Mouse (Mus musculus): ENCODE measurements at regions not wholly inside any gene's neighbourhood (a gene's known extent, or its start where the extent isn't known, plus 50 kb on each side); places are given as distances from the start of the nearest gene placed in this dataset.

DNA sequence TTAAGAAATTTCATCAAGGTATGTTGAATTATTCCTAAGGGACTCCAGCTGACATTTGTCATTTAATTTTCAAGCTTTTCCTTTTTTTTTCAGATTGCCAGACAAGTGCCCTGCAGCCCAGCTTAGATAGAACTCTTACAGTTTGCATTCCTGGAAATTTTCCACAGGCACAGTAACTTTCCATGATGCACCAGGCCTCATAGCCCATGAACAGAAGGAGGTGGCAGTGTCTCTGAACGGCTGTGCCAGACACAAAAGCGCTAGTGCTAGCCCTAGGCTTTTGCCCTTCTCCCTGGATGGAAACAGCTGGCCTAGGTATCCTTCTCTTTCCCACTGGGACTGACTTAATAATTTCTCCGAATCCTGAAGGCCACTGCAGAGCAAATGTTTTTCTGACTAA, 92.4 kb upstream of the Atp1b1 start:
- TF ChIP-seq POLR2A (IDR thresholded peaks at IDR 0.05; ENCODE audit: low read depth, low read length) (no peak), CTCF (IDR thresholded peaks at IDR 0.05; ENCODE audit: extremely low read depth, insufficient read depth, insufficient read length, insufficient replicate concordance) (no peak)
- no peak overlapping the region for H3K27ac ChIP-seq (ENCODE audit: insufficient read depth, low read length)
- 90% methylated on average over 3 of the region's 3 CpGs for WGBS

DNA sequence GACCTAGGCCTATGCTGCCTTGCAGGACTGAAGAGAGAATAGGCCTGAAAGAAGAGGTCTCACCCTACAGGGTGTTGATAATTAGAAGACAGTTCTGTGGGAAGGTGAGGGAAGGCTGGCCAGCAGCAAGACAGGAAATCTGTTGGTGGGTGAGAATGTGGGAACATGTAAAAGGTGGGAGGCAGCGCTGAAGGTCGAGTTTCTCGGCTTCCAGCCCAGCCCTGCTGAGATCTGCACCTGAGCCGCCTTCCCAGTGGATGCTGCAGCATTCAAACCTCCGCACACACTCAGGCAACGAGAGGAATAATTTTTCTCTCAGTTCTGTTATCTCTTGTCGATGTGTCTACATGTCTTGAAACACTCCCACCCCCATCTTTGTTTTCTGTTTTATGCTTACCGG, 89.9 kb upstream of the Atp1b1 start:
- no peak overlapping the region for H3K27ac ChIP-seq (ENCODE audit: insufficient read depth, low read length)
- 87% methylated on average over 8 of the region's 8 CpGs for WGBS
- TF ChIP-seq POLR2A (IDR thresholded peaks at IDR 0.05; ENCODE audit: low read depth, low read length) (no peak), CTCF (IDR thresholded peaks at IDR 0.05; ENCODE audit: extremely low read depth, insufficient read depth, insufficient read length, insufficient replicate concordance) (no peak)

More for the DNA sequence above, 92.4 kb upstream of the Atp1b1 start:
- Histone ChIP-seq H3K4me3 (ENCODE audit: extremely low read depth, insufficient read depth, insufficient read length) (no peak overlapping the region), H3K36me3 (ENCODE audit: control insufficient read depth, insufficient read depth, low read length) (no peaks in the 10 kb centered on the region), H3K27me3 (ENCODE audit: control insufficient read depth, insufficient read depth, low read length) (no peaks in the 10 kb centered on the region), H3K4me1 (ENCODE audit: control insufficient read depth, insufficient read depth, insufficient read length) (no peaks in the 10 kb centered on the region)
- no peak for DNase-seq (ENCODE audit: low read depth in 1 of 2, low spot score in 2 of 2)

DNA sequence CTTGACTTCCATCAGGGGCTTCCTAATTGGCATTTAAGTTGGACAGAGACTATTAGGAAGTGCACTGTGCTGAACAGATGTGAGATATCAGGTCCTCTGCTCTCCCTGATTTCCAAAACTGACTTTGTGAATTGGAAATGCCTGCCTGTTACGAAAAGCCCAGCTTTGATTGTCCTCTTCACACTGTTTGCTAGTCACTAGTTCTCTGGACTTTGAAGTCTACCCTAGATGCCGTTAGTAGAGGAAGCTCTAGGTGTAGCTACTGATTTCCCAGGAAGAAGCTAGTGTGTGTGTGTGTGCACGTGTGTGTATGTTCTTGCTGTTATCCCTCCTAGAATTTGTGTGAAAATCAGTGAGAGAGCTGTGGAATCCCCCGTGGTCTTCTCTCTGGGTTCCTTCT, 87.7 kb upstream of the Atp1b1 start:
- no peak overlapping the region for H3K4me3 ChIP-seq (ENCODE audit: extremely low read depth, insufficient read depth, insufficient read length)
- TF ChIP-seq POLR2A (IDR thresholded peaks at IDR 0.05; ENCODE audit: low read depth, low read length): no peak
- TF ChIP-seq CTCF (IDR thresholded peaks at IDR 0.05; ENCODE audit: extremely low read depth, insufficient read depth, insufficient read length, insufficient replicate concordance): no peak
- no peaks in the 10 kb centered on the region for H3K27me3 ChIP-seq (ENCODE audit: control insufficient read depth, insufficient read depth, low read length)
- DNase-seq (ENCODE audit: low read depth in 1 of 2, low spot score in 2 of 2): no peak
- H3K27ac ChIP-seq (ENCODE audit: insufficient read depth, low read length): no peak overlapping the region
- WGBS: 81% methylated on average over 4 of the region's 4 CpGs
- H3K36me3 ChIP-seq (ENCODE audit: control insufficient read depth, insufficient read depth, low read length): no peaks in the 10 kb centered on the region
- H3K4me1 ChIP-seq (ENCODE audit: control insufficient read depth, insufficient read depth, insufficient read length): no peaks in the 10 kb centered on the region

More for the DNA sequence above, 89.9 kb upstream of the Atp1b1 start:
- Histone ChIP-seq H3K27me3 (ENCODE audit: control insufficient read depth, insufficient read depth, low read length) (no peaks in the 10 kb centered on the region), H3K36me3 (ENCODE audit: control insufficient read depth, insufficient read depth, low read length) (no peaks in the 10 kb centered on the region), H3K4me1 (ENCODE audit: control insufficient read depth, insufficient read depth, insufficient read length) (no peaks in the 10 kb centered on the region), H3K4me3 (ENCODE audit: extremely low read depth, insufficient read depth, insufficient read length) (no peak overlapping the region)
- no peak for DNase-seq (ENCODE audit: low read depth in 1 of 2, low spot score in 2 of 2)

- WGBS: 86% methylated on average over 9 of the region's 9 CpGs
- no peak for TF ChIP-seq POLR2A (IDR thresholded peaks at IDR 0.05; ENCODE audit: low read depth, low read length)
- no peak for TF ChIP-seq CTCF (IDR thresholded peaks at IDR 0.05; ENCODE audit: extremely low read depth, insufficient read depth, insufficient read length, insufficient replicate concordance)
Measured at GRCm38 (mm10) chr1:164543045-164543803, 85.1 kb upstream of the Atp1b1 start.

DNA sequence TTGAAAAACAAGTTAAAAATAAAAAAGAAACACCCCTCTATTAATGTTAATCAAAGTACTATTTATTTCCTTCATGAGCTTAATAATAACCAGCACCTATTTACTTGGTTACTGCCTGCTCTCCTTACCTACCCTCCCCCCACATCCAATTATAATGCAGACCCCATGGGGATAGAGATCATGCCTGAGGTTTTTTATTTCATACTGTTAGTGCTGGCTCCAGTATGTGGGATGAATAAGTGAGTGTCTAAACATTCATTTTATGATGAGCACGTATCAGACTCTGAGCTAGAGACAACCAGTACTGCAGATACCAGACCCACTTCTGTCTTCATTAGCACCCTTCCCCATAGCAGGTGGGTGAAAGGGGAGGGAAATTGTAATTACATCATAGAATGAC, 83.6 kb upstream of the Atp1b1 start:
- DNase-seq (ENCODE audit: low read depth in 1 of 2, low spot score in 2 of 2): no peak
- 92% methylated on average over 1 of the region's 1 CpGs for WGBS
- no peak overlapping the region for H3K4me3 ChIP-seq (ENCODE audit: extremely low read depth, insufficient read depth, insufficient read length)
- H3K36me3 ChIP-seq (ENCODE audit: control insufficient read depth, insufficient read depth, low read length): no peaks in the 10 kb centered on the region
- TF ChIP-seq POLR2A (IDR thresholded peaks at IDR 0.05; ENCODE audit: low read depth, low read length) (no peak), CTCF (IDR thresholded peaks at IDR 0.05; ENCODE audit: extremely low read depth, insufficient read depth, insufficient read length, insufficient replicate concordance) (no peak)
- H3K27me3 ChIP-seq (ENCODE audit: control insufficient read depth, insufficient read depth, low read length): no peaks in the 10 kb centered on the region
- H3K27ac ChIP-seq (ENCODE audit: insufficient read depth, low read length): no peak overlapping the region
- H3K4me1 ChIP-seq (ENCODE audit: control insufficient read depth, insufficient read depth, insufficient read length): no peaks in the 10 kb centered on the region

More at GRCm38 (mm10) chr1:164543045-164543803, 85.1 kb upstream of the Atp1b1 start:
- H3K4me3 ChIP-seq (ENCODE audit: extremely low read depth, insufficient read depth, insufficient read length): no peak overlapping the region
- H3K36me3 ChIP-seq (ENCODE audit: control insufficient read depth, insufficient read depth, low read length): no peaks in the 10 kb centered on the region
- no peak for DNase-seq (ENCODE audit: low read depth in 1 of 2, low spot score in 2 of 2)
- H3K27ac ChIP-seq (ENCODE audit: insufficient read depth, low read length): no peak overlapping the region
- H3K4me1 ChIP-seq (ENCODE audit: control insufficient read depth, insufficient read depth, insufficient read length): no peaks in the 10 kb centered on the region
- no peaks in the 10 kb centered on the region for H3K27me3 ChIP-seq (ENCODE audit: control insufficient read depth, insufficient read depth, low read length)

GRCm38 (mm10) chr1:164538304-164539043, 80.3 kb upstream of the Atp1b1 start:
- Histone ChIP-seq H3K36me3 (ENCODE audit: control insufficient read depth, insufficient read depth, low read length) (no peaks in the 10 kb centered on the region), H3K27ac (ENCODE audit: insufficient read depth, low read length) (no peak overlapping the region), H3K4me1 (ENCODE audit: control insufficient read depth, insufficient read depth, insufficient read length) (no peaks in the 10 kb centered on the region), H3K27me3 (ENCODE audit: control insufficient read depth, insufficient read depth, low read length) (no peaks in the 10 kb centered on the region), H3K4me3 (ENCODE audit: extremely low read depth, insufficient read depth, insufficient read length) (no peak overlapping the region)
- WGBS: 80% methylated on average over 5 of the region's 5 CpGs
- no peak for DNase-seq (ENCODE audit: low read depth in 1 of 2, low spot score in 2 of 2)
- TF ChIP-seq POLR2A (IDR thresholded peaks at IDR 0.05; ENCODE audit: low read depth, low read length) (no peak), CTCF (IDR thresholded peaks at IDR 0.05; ENCODE audit: extremely low read depth, insufficient read depth, insufficient read length, insufficient replicate concordance) (no peak)
